Mouse (Mus musculus) myocyte (in vitro differentiated cells): Measurements from ENCODE around the gene Stac3. TPM values are rescaled to one million over a fixed set of nuclear protein-coding genes. Genes with fewer than 3 reads are reported as not detected.
A peak's percentile ranks its signal among the peaks of the same experiment; 100 is the strongest.

Experiments used
- H3K27me3 ChIP-seq: one replicate; pipeline ENCODE4 v1.6.1; 2011; ENCODE audit not compliant: control insufficient read depth, insufficient read depth, insufficient read length
- H3K36me3 ChIP-seq: one replicate; pipeline ENCODE4 v1.6.1; 2011; ENCODE audit not compliant: control insufficient read depth, insufficient read depth
- H3K4me2 ChIP-seq: one replicate; pipeline ENCODE4 v1.6.1; 2011; ENCODE audit warnings: low read depth, control low read depth
- H3K4me3 ChIP-seq: one replicate; pipeline ENCODE4 v1.5.1; 2011; ENCODE audit warnings: mild to moderate bottlenecking, control low read depth, moderate library complexity
- H3K79me2 ChIP-seq: one replicate; pipeline ENCODE4 v1.6.1; 2011; ENCODE audit not compliant: control insufficient read depth, insufficient read depth
- H3ac ChIP-seq: one replicate; pipeline ENCODE4 v1.6.1; 2011; ENCODE audit not compliant: control insufficient read depth, insufficient read length
- CEBPB ChIP-seq: IDR thresholded peaks from 2 replicates; pipeline ENCODE4 v1.6.1; 2011; ENCODE audit warnings: mild to moderate bottlenecking, moderate library complexity; ENCODE audit not compliant: poor library complexity, insufficient read depth, severe bottlenecking
- E2F4 ChIP-seq: IDR thresholded peaks from one replicate; pipeline ENCODE4 v1.6.1; 2011; ENCODE audit warnings: mild to moderate bottlenecking, control low read depth, moderate library complexity; ENCODE audit not compliant: insufficient read depth
- MAX ChIP-seq: IDR thresholded peaks from one replicate; pipeline ENCODE4 v1.6.1; 2011; ENCODE audit warnings: low read depth, mild to moderate bottlenecking, control low read depth
- MYOD1 ChIP-seq, 3 experiments: IDR thresholded peaks; one replicate each; pipeline ENCODE4 v1.6.1; 2011; ENCODE audit warnings: control low read depth in 2 of 3, low read depth in 2 of 3, mild to moderate bottlenecking in 2 of 3, moderate library complexity in 1 of 3; ENCODE audit not compliant: insufficient read length in 2 of 3, control insufficient read depth in 1 of 3
- MYOG ChIP-seq, 3 experiments: IDR thresholded peaks; one replicate each; pipeline ENCODE4 v1.6.1; 2011; ENCODE audit warnings: control low read depth in 2 of 3, low read depth in 2 of 3, mild to moderate bottlenecking in 2 of 3; ENCODE audit not compliant: insufficient read length in 2 of 3, control insufficient read depth in 1 of 3, insufficient read depth in 1 of 3
- POLR2A ChIP-seq: IDR thresholded peaks from one replicate; pipeline ENCODE4 v1.6.1; 2011; ENCODE audit warnings: low read depth, mild to moderate bottlenecking, control low read depth, moderate library complexity; ENCODE audit not compliant: insufficient read length
- POLR2AphosphoS2 ChIP-seq: IDR thresholded peaks from one replicate; pipeline ENCODE4 v1.6.1; 2011; ENCODE audit warnings: low read depth, control low read depth; ENCODE audit not compliant: insufficient read length
- REST ChIP-seq: IDR thresholded peaks from one replicate; pipeline ENCODE4 v1.6.1; 2011; ENCODE audit warnings: mild to moderate bottlenecking, control low read depth, moderate library complexity; ENCODE audit not compliant: insufficient read depth, insufficient read length
- SRF ChIP-seq: IDR thresholded peaks from one replicate; pipeline ENCODE4 v1.6.1; 2011; ENCODE audit warnings: low read depth; ENCODE audit not compliant: control insufficient read depth, insufficient read length
- TCF12 ChIP-seq: IDR thresholded peaks from one replicate; pipeline ENCODE4 v1.6.1; 2011; ENCODE audit warnings: mild to moderate bottlenecking, control low read depth; ENCODE audit not compliant: poor library complexity, insufficient read depth, severe bottlenecking
- TCF3 ChIP-seq: IDR thresholded peaks from one replicate; pipeline ENCODE4 v1.6.1; 2011; ENCODE audit warnings: low read depth, control low read depth; ENCODE audit not compliant: insufficient read length
- USF1 ChIP-seq: IDR thresholded peaks from one replicate; pipeline ENCODE4 v1.6.1; 2011; ENCODE audit warnings: low read depth, mild to moderate bottlenecking, control low read depth, moderate library complexity
- polyA plus RNA-seq: library from polyadenylated mRNA; unstranded; fragments of >200 nt; fragmentation: generic; extraction: Trizol; gene quantifications from one replicate; pipeline ENCODE4 v1.2.1, GENCODE M21; 2012; ENCODE audit warnings: missing spikeins

Stac3 gene
- polyA plus RNA-seq, 1 experiment: 125 TPM

- Histone ChIP-seq H3K4me3 (peak within 1 kb of the TSS; percentile 71), H3ac (no peak within 1 kb of the TSS), H3K79me2 (no peaks in the 10 kb centered on the region), H3K4me2 (peak within 1 kb of the TSS; percentile 100), H3K36me3 (peaks cover 22% of the 10 kb centered on the region), H3K27me3 (no peaks in the 10 kb centered on the region)
- TF ChIP-seq POLR2AphosphoS2 (peak; percentile 25), E2F4 (no peak)
These were observed 13.3 kb downstream of the Stac3 start, which contains the start of gene Ndufa4l2 for GRCm38 (mm10) chr10:127514764-127515163. Gene Ndufa4l2, plus strand, starts transcription at chr10:127514967.

- H3K27me3 ChIP-seq: no peaks in the 10 kb centered on the region
- H3ac ChIP-seq: no peak overlapping the region
- H3K4me3 ChIP-seq: no peak overlapping the region
- no peak for TF ChIP-seq MYOG (IDR thresholded peaks at IDR 0.05; ENCODE audit: control insufficient read depth in 1 of 3, insufficient read depth in 1 of 3, insufficient read length in 2 of 3, low read depth in 2 of 3)
- TF ChIP-seq E2F4: no peak
- no peak for TF ChIP-seq TCF12
- TF ChIP-seq POLR2A: peak; percentile 40
- peak; percentile 88 for TF ChIP-seq POLR2AphosphoS2
- H3K79me2 ChIP-seq: peaks cover 5% of the 10 kb centered on the region
- peaks cover 29% of the 10 kb centered on the region for H3K36me3 ChIP-seq
- H3K4me2 ChIP-seq: no peak overlapping the region
These were observed 13.9 kb downstream of the Stac3 start for GRCm38 (mm10) chr10:127515271-127515982.

GRCm38 (mm10) chr10:127515983-127516459 lies 14.5 kb downstream of the Stac3 start:
- peaks cover 11% of the 10 kb centered on the region for H3K79me2 ChIP-seq
- H3ac ChIP-seq: no peak overlapping the region
- peaks cover 32% of the 10 kb centered on the region for H3K36me3 ChIP-seq
- no peak overlapping the region for H3K4me2 ChIP-seq
- H3K4me3 ChIP-seq: no peak overlapping the region
- H3K27me3 ChIP-seq: no peaks in the 10 kb centered on the region
- TF ChIP-seq POLR2AphosphoS2 (no peak), SRF (no peak)

GRCm38 (mm10) chr10:127516576-127517260 lies 15.2 kb downstream of the Stac3 start:
- no peaks in the 10 kb centered on the region for H3K27me3 ChIP-seq

GRCm38 (mm10) chr10:127517941-127518340 lies 16.5 kb downstream of the Stac3 start:
- peaks cover 22% of the 10 kb centered on the region for H3K79me2 ChIP-seq
- H3K27me3 ChIP-seq: no peaks in the 10 kb centered on the region
- H3K4me2 ChIP-seq: no peak overlapping the region
- H3ac ChIP-seq: no peak overlapping the region
- no peak overlapping the region for H3K4me3 ChIP-seq
- peaks cover 32% of the 10 kb centered on the region for H3K36me3 ChIP-seq
- TF ChIP-seq MYOG (IDR thresholded peaks at IDR 0.05; ENCODE audit: control insufficient read depth in 1 of 3, insufficient read depth in 1 of 3, insufficient read length in 2 of 3, low read depth in 2 of 3) (no peak), REST (no peak)

More at GRCm38 (mm10) chr10:127516576-127517260, 15.2 kb downstream of the Stac3 start:
- TF ChIP-seq TCF12 (no peak), POLR2AphosphoS2 (peak; percentile 80), REST (no peak), SRF (no peak), TCF3 (no peak), E2F4 (no peak), CEBPB (no peak), USF1 (no peak), MYOG (IDR thresholded peaks at IDR 0.05; ENCODE audit: control insufficient read depth in 1 of 3, insufficient read depth in 1 of 3, insufficient read length in 2 of 3, low read depth in 2 of 3) (no peak), MYOD1 (IDR thresholded peaks at IDR 0.05; ENCODE audit: control insufficient read depth in 1 of 3, insufficient read length in 2 of 3, low read depth in 2 of 3) (no peak), POLR2A (peak; percentile 57), MAX (no peak)
- Histone ChIP-seq H3K4me2 (no peak overlapping the region), H3K36me3 (peaks cover 32% of the 10 kb centered on the region), H3ac (no peak overlapping the region), H3K4me3 (no peak overlapping the region), H3K79me2 (peaks cover 18% of the 10 kb centered on the region)
